Mouse (Mus musculus): ENCODE measurements around the gene 1700123L14Rik. TPM values are rescaled to one million over a fixed set of nuclear protein-coding genes. Genes with fewer than 3 reads are reported as not detected.
"Not testable (repeated sequence)": the region's sequence is repeated elsewhere in the genome, so short reads cannot be mapped to it uniquely, and the experiment has no call there.

1700123L14Rik gene
- not detected for polyA plus RNA-seq (2021)

GRCm38 (mm10) chr6:96165818-96166379, at the start of gene 1700123L14Rik:
1700123L14Rik (minus strand) TSS chr6:96166243.
- ChIA-PET POLR2A (no interaction called here), CTCF (no interaction called here)
- no peaks in the 10 kb centered on the region for H3K27me3 ChIP-seq
- in situ Hi-C loops (cut with MboI; ENCODE audit: low pct_unique_long_range_greater_than_20kb), result no loop called here
- DNase-seq (ENCODE audit: low read depth, low spot score) (no peak), ATAC-seq (no peak)
- no peak for TF ChIP-seq CTCF (IDR thresholded peaks at IDR 0.05)

- no peak for TF ChIP-seq CTCF (IDR thresholded peaks at IDR 0.05)
- ChIA-PET POLR2A (interaction anchor here (0.7 kb wide), 1 partner anchor 150 kb away, joined by 4 read pairs; no protein-coding TSS in a partner anchor), CTCF (no interaction called here)
- ATAC-seq, result no peak
- no peak for DNase-seq (ENCODE audit: low read depth, low spot score)
- no peaks in the 10 kb centered on the region for H3K27me3 ChIP-seq
- in situ Hi-C loops (cut with MboI; ENCODE audit: low pct_unique_long_range_greater_than_20kb), result no loop called here
These were observed 39.4 kb upstream of the 1700123L14Rik start for GRCm38 (mm10) chr6:96205395-96205794.

GRCm38 (mm10) chr6:96198991-96199390, 32.9 kb upstream of the 1700123L14Rik start:
- CTCF ChIA-PET; in situ Hi-C loops (cut with MboI; ENCODE audit: low pct_unique_long_range_greater_than_20kb); DNase-seq (ENCODE audit: low read depth, low spot score); POLR2A ChIA-PET; H3K27me3 ChIP-seq; ATAC-seq: not testable (repeated sequence)

- DNase-seq (ENCODE audit: low read depth, low spot score) (no peak), ATAC-seq (no peak)
- in situ Hi-C loops (cut with MboI; ENCODE audit: low pct_unique_long_range_greater_than_20kb), result no loop called here
- POLR2A ChIA-PET, result no interaction called here
- CTCF ChIA-PET, result no interaction called here
- H3K27me3 ChIP-seq, result no peaks in the 10 kb centered on the region
- no peak for TF ChIP-seq CTCF (IDR thresholded peaks at IDR 0.05)
These were observed 20.5 kb upstream of the 1700123L14Rik start for GRCm38 (mm10) chr6:96186517-96186916.

GRCm38 (mm10) chr6:96183392-96183791, 17.3 kb upstream of the 1700123L14Rik start:
- ATAC-seq (no peak), DNase-seq (ENCODE audit: low read depth, low spot score) (no peak)
- POLR2A ChIA-PET, result no interaction called here
- no peak for TF ChIP-seq CTCF (IDR thresholded peaks at IDR 0.05)
- CTCF ChIA-PET, result no interaction called here
- H3K27me3 ChIP-seq, result no peaks in the 10 kb centered on the region
- in situ Hi-C loops (cut with MboI; ENCODE audit: low pct_unique_long_range_greater_than_20kb), result no loop called here

- no peak for TF ChIP-seq CTCF (IDR thresholded peaks at IDR 0.05)
- CTCF ChIA-PET, result no interaction called here
- in situ Hi-C loops (cut with MboI; ENCODE audit: low pct_unique_long_range_greater_than_20kb), result no loop called here
- POLR2A ChIA-PET, result no interaction called here
- DNase-seq (ENCODE audit: low read depth, low spot score) (no peak), ATAC-seq (no peak)
- H3K27me3 ChIP-seq, result peaks cover 5% of the 10 kb centered on the region
These were observed 12.5 kb upstream of the 1700123L14Rik start for GRCm38 (mm10) chr6:96178530-96178929.

- ChIA-PET CTCF (no interaction called here), POLR2A (no interaction called here)
- no peak for TF ChIP-seq CTCF (IDR thresholded peaks at IDR 0.05)
- in situ Hi-C loops (cut with MboI; ENCODE audit: low pct_unique_long_range_greater_than_20kb), result no loop called here
- H3K27me3 ChIP-seq, result peaks cover 5% of the 10 kb centered on the region
- DNase-seq (ENCODE audit: low read depth, low spot score) (no peak), ATAC-seq (no peak)
These were observed 7.6 kb upstream of the 1700123L14Rik start for GRCm38 (mm10) chr6:96173681-96174080.

- POLR2A ChIA-PET, result no interaction called here
- TF ChIP-seq CTCF (IDR thresholded peaks at IDR 0.05), result no peak
- no peak for ATAC-seq
These were observed 988 bp upstream of the 1700123L14Rik start for GRCm38 (mm10) chr6:96167031-96167430.

GRCm38 (mm10) chr6:96165403-96165802, 640 bp downstream of the 1700123L14Rik start:
- ChIA-PET CTCF (no interaction called here), POLR2A (no interaction called here)
- DNase-seq (ENCODE audit: low read depth, low spot score) (no peak), ATAC-seq (no peak)
- in situ Hi-C loops (cut with MboI; ENCODE audit: low pct_unique_long_range_greater_than_20kb), result no loop called here
- TF ChIP-seq CTCF (IDR thresholded peaks at IDR 0.05), result no peak
- no peaks in the 10 kb centered on the region for H3K27me3 ChIP-seq

More at GRCm38 (mm10) chr6:96167031-96167430, 988 bp upstream of the 1700123L14Rik start:
- CTCF ChIA-PET, result no interaction called here
- H3K27me3 ChIP-seq, result no peaks in the 10 kb centered on the region
- in situ Hi-C loops (cut with MboI; ENCODE audit: low pct_unique_long_range_greater_than_20kb), result no loop called here
- DNase-seq (ENCODE audit: low read depth, low spot score), result no peak

- POLR2A ChIA-PET, result no interaction called here
- no peak for ATAC-seq
- CTCF ChIA-PET, result no interaction called here
- no peak for DNase-seq (ENCODE audit: low read depth, low spot score)
- in situ Hi-C loops (cut with MboI; ENCODE audit: low pct_unique_long_range_greater_than_20kb), result no loop called here
- TF ChIP-seq CTCF (IDR thresholded peaks at IDR 0.05), result no peak
- H3K27me3 ChIP-seq, result peaks cover 3% of the 10 kb centered on the region
These were observed 22.7 kb downstream of the 1700123L14Rik start for GRCm38 (mm10) chr6:96143326-96143725.

GRCm38 (mm10) chr6:96116534-96117272, 49.3 kb downstream of the 1700123L14Rik start:
- H3K27me3 ChIP-seq, result peaks cover 36% of the 10 kb centered on the region
- ChIA-PET POLR2A (no interaction called here), CTCF (no interaction called here)
- ATAC-seq, result no peak
- in situ Hi-C loops (cut with MboI; ENCODE audit: low pct_unique_long_range_greater_than_20kb), result no loop called here
- no peak for DNase-seq (ENCODE audit: low read depth, low spot score)
- TF ChIP-seq CTCF (IDR thresholded peaks at IDR 0.05), result no peak

GRCm38 (mm10) chr6:96116148-96116533, 49.9 kb downstream of the 1700123L14Rik start:
- ChIA-PET CTCF (no interaction called here), POLR2A (no interaction called here)
- in situ Hi-C loops (cut with MboI; ENCODE audit: low pct_unique_long_range_greater_than_20kb), result no loop called here
- H3K27me3 ChIP-seq, result peaks cover 33% of the 10 kb centered on the region
- TF ChIP-seq CTCF (IDR thresholded peaks at IDR 0.05), result no peak
- DNase-seq (ENCODE audit: low read depth, low spot score), result no peak
- ATAC-seq, result no peak

Other genes with a start within 250 kb of the 1700123L14Rik start
- not detected for gene Fam19a1, start 53.1 kb downstream of the 1700123L14Rik start, polyA plus RNA-seq (2021)